Mouse (Mus musculus) intestine, embryonic 15.5 days (tissue): Measurements from ENCODE around the gene Gm3460. TPM values are rescaled to one million over a fixed set of nuclear protein-coding genes. Genes with fewer than 3 reads are reported as not detected.
"Not testable (repeated sequence)": the region's sequence is repeated elsewhere in the genome, so short reads cannot be mapped to it uniquely, and the experiment has no call there.

Source experiments
- ATAC-seq: fragments of 200-750 bp; cut with Nextera tagmentation; 2 replicates; pipeline ENCODE4 v1.8.0; 2017; ENCODE audit warnings: moderate TSS enrichment, moderate library complexity
- H3K27ac ChIP-seq: fragments of 300-500 bp; sonication (generic); 2 replicates; pipeline ENCODE4 v1.5.1; 2015; ENCODE audit warnings: mild to moderate bottlenecking, inconsistent platforms
- H3K27me3 ChIP-seq: fragments of 300-500 bp; sonication (generic); replicated peaks from 2 replicates; pipeline ENCODE4 v1.6.1; 2015; ENCODE audit warnings: inconsistent platforms
- H3K36me3 ChIP-seq: fragments of 300-500 bp; sonication (generic); 2 replicates; pipeline ENCODE4 v1.6.1; 2015; ENCODE audit warnings: inconsistent platforms
- H3K4me1 ChIP-seq: fragments of 300-500 bp; sonication (generic); replicated peaks from 2 replicates; pipeline ENCODE4 v1.6.1; 2015; ENCODE audit warnings: inconsistent platforms
- H3K4me2 ChIP-seq: fragments of 300-500 bp; sonication (generic); replicated peaks from 2 replicates; pipeline ENCODE4 v1.6.1; 2015; ENCODE audit warnings: mild to moderate bottlenecking, inconsistent platforms
- H3K4me3 ChIP-seq: fragments of 300-500 bp; sonication (generic); replicated peaks from 2 replicates; pipeline ENCODE4 v1.5.1; 2015; ENCODE audit warnings: inconsistent platforms
- H3K9ac ChIP-seq: fragments of 300-500 bp; sonication (generic); 2 replicates; pipeline ENCODE4 v1.6.1; 2015; ENCODE audit warnings: inconsistent platforms
- H3K9me3 ChIP-seq: fragments of 300-500 bp; sonication (generic); 2 replicates; pipeline ENCODE4 v1.6.1; 2016; ENCODE audit warnings: inconsistent platforms
- WGBS: fragments of 180-500 bp; shearing (Covaris S2); methylation state at CpG from one replicate; pipeline ENCODE4 v1.1.7; 2015; 5-methylcytosine and 5-hydroxymethylcytosine counted together
- polyA plus RNA-seq: library from polyadenylated mRNA; unstranded; fragments of >200 nt; fragmentation: Nextera tagmentation; extraction: Ambion mirVana; gene quantifications from 2 replicates; pipeline ENCODE4 v1.2.1, GENCODE M21; 2015

Gene Gm3460
- polyA plus RNA-seq, result not detected in 2 replicates

DNA sequence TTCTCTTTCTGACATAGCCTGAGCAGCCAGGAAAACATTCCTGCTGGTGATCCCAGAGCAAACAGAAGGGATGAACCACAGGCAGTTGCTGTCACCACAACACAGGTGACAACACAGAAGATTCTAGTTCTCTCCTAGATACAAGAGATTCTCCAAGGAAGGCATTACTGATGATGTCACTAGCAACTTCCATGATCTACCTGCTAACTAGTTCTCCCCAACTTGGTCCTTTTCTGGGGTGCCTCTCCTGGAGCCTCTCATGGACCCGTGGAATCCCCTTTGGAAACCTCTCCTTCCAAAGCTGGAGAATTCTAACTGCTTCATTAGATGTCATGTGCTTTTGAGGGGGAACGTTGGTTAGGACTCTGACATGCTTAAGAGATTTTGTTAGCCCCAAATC, at the start of gene Gm3460:
Gm3460 (minus strand) TSS at position 101 of the 400 bp plus-strand sequence.
- not testable (repeated sequence) for H3K9ac ChIP-seq, H3K4me3 ChIP-seq, H3K27ac ChIP-seq, H3K36me3 ChIP-seq, H3K9me3 ChIP-seq, H3K4me1 ChIP-seq, ATAC-seq, H3K27me3 ChIP-seq, H3K4me2 ChIP-seq
- WGBS, result 63% methylated on average over 1 of the region's 2 CpGs

DNA sequence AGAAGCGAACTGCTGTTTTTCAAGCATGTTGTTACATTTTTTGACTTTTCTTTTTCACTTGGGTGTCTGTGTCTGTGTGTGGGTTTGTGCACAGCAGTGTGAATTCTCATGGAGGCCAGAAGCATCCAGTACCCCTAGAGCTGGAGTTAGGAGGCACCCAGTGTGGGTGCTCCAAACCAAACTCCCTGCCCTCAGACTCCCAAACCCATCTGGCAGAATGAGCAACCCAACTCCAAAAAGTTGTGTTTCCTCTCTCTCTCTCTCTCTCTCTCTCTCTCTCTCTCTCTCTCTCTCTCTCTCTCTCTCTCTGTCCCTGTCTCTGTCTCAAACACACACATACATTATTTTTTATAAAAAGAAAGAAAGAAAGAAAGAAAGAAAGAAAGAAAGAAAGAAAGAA, 15.8 kb downstream of the Gm3460 start:
- not testable (repeated sequence) for H3K27ac ChIP-seq, H3K4me3 ChIP-seq, H3K9me3 ChIP-seq, H3K36me3 ChIP-seq, H3K4me2 ChIP-seq, H3K9ac ChIP-seq, H3K27me3 ChIP-seq, ATAC-seq, H3K4me1 ChIP-seq
- WGBS, result no CpG with 5 or more reads among the region's 1 CpGs

DNA sequence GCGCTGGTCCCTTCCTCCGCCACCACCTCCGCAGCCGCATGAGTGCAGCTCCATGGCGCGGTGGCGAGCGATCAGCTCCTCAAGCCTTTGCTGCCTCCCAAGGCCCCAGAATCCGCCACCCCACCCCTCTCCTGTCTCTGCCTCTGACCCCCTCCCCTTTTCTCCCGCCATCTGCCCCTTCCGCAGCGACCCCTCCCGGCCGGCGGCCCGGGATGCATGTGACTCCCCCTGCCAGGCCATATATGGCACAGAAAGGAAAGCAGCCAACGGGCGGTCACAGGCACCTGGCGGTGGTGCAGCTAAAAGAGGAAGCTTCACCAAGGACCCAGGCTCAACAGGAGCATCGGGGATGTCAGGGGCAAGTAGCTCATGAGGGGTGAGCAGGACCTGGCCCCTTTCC, 17.2 kb downstream of the Gm3460 start:
- H3K9ac ChIP-seq, H3K9me3 ChIP-seq, H3K4me1 ChIP-seq, H3K36me3 ChIP-seq, H3K27me3 ChIP-seq, H3K27ac ChIP-seq, ATAC-seq: not testable (repeated sequence)
- Histone ChIP-seq H3K4me3 (peak overlapping the region; percentile 35), H3K4me2 (peak overlapping the region; percentile 72)
- 2% methylated on average over 18 of the region's 20 CpGs for WGBS

DNA sequence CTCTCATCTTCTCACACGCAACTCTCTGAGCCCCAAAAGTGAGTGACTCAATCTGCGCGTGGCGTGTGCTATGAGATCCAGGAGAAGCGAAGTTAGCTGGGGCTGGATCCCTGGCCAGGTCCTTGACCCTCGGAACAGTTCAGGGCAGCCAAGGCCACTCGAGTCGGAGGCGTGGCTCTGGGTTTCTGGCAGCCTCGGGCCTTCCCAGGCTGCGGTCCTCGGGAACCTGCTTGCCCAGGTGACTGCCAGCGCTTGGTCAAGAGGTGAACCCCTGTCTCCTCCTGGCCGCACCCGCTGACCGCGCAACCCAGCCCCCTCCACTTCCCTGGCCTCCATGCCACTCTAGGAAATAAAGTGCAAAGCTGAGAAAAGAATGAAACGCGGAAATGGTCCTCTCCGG, 17.7 kb downstream of the Gm3460 start:
- not testable (repeated sequence) for H3K9me3 ChIP-seq, H3K9ac ChIP-seq, H3K36me3 ChIP-seq, H3K27me3 ChIP-seq, H3K27ac ChIP-seq, H3K4me1 ChIP-seq, ATAC-seq
- Histone ChIP-seq H3K4me2 (peak overlapping the region; percentile 72), H3K4me3 (peak overlapping the region; percentile 35)
- 8% methylated on average over 18 of the region's 20 CpGs for WGBS

DNA sequence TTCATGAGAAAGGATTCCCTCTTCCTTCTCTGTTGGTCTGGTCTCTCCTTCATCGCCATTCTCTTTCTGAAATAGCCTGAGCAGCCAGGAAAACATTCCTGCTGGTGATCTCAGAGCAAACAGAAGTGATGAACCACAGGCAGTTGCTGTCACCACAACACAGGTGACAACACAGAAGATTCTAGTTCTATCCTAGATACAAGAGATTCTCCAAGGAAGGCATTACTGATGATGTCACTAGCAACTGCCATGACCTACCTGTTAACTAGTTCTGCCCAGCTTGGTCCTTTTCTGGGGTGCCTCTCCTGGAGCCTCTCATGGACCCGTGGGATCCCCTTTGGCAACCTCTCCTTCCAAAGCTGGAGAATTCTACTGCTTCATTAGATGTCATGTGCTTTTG, 31.7 kb downstream of the Gm3460 start, which contains the start of gene Gm3629:
Gm3629 (minus strand) TSS at position 101 of the 400 bp plus-strand sequence.
- 31% methylated on average over 1 of the region's 2 CpGs for WGBS
- not testable (repeated sequence) for H3K36me3 ChIP-seq, ATAC-seq

More for the DNA sequence above, 31.7 kb downstream of the Gm3460 start, which contains the start of gene Gm3629:
- not testable (repeated sequence) for H3K4me2 ChIP-seq, H3K9ac ChIP-seq, H3K4me3 ChIP-seq, H3K27ac ChIP-seq, H3K4me1 ChIP-seq, H3K9me3 ChIP-seq, H3K27me3 ChIP-seq

Other genes with a start within 250 kb of the Gm3460 start
- gene Gm16440, start 232.1 kb downstream of the Gm3460 start, polyA plus RNA-seq, result not detected in 2 replicates
- 0.43 and 0.50 TPM in 2 replicates for gene Gm3591, start 209.9 kb downstream of the Gm3460 start, polyA plus RNA-seq
- gene Gm3594, start 177.8 kb downstream of the Gm3460 start, polyA plus RNA-seq, result not detected in 2 replicates
- gene Gm8356, start 85.1 kb downstream of the Gm3460 start, polyA plus RNA-seq, result not detected in 2 replicates
- 0.14 and 0.18 TPM in 2 replicates for gene Gm3629, start 31.8 kb downstream of the Gm3460 start, polyA plus RNA-seq
- gene Gm10251, start 61.8 kb upstream of the Gm3460 start, polyA plus RNA-seq, result not detected in 2 replicates
- gene Gm8050, start 97.8 kb upstream of the Gm3460 start, polyA plus RNA-seq, result not detected in 2 replicates
- 3.0 TPM in 2 replicates for gene Gm3636, start 119.9 kb upstream of the Gm3460 start, polyA plus RNA-seq
- not detected in 2 replicates for gene Gm8362, start 152.0 kb upstream of the Gm3460 start, polyA plus RNA-seq
- not detected in 2 replicates for gene Gm3642, start 217.9 kb upstream of the Gm3460 start, polyA plus RNA-seq